Mouse (Mus musculus) liver (tissue): ENCODE results near the gene Ets2.

ENCODE experiments used
- DNase-seq: peaks from one replicate; pipeline ENCODE4 v3.0.0-alpha.2; 2020; ENCODE audit warnings: mixed read lengths

Gene Ets2

GRCm38 (mm10) chr16:95701802-95702561 is at the start of gene Ets2:
Ets2 (plus strand) TSS chr16:95702075.
- DNase-seq = peak; percentile 86

GRCm38 (mm10) chr16:95654204-95654611 is 47.7 kb upstream of the Ets2 start:
- DNase-seq = no peak

- no peak for DNase-seq
Observed at GRCm38 (mm10) chr16:95656535-95656934, 45.3 kb upstream of the Ets2 start.

- no peak for DNase-seq
Observed at GRCm38 (mm10) chr16:95657187-95657586, 44.7 kb upstream of the Ets2 start.

GRCm38 (mm10) chr16:95657756-95658155 is 44.1 kb upstream of the Ets2 start:
- DNase-seq = no peak

GRCm38 (mm10) chr16:95658836-95659430 is 42.9 kb upstream of the Ets2 start:
- DNase-seq = peak; percentile 67

GRCm38 (mm10) chr16:95659461-95659860 is 42.4 kb upstream of the Ets2 start:
- peak; percentile 23 for DNase-seq

GRCm38 (mm10) chr16:95660909-95661308 is 41.0 kb upstream of the Ets2 start:
- DNase-seq = no peak

GRCm38 (mm10) chr16:95665472-95666131 is 36.3 kb upstream of the Ets2 start:
- DNase-seq = no peak

GRCm38 (mm10) chr16:95666288-95666687 is 35.6 kb upstream of the Ets2 start:
- no peak for DNase-seq

- no peak for DNase-seq
Observed at GRCm38 (mm10) chr16:95667395-95668150, 34.3 kb upstream of the Ets2 start.

- DNase-seq = no peak
Observed at GRCm38 (mm10) chr16:95668151-95668993, 33.5 kb upstream of the Ets2 start.

GRCm38 (mm10) chr16:95674452-95674921 is 27.4 kb upstream of the Ets2 start:
- DNase-seq = peak; percentile 13

- DNase-seq = no peak
Observed at GRCm38 (mm10) chr16:95675212-95675611, 26.7 kb upstream of the Ets2 start.

- DNase-seq = no peak
Observed at GRCm38 (mm10) chr16:95676668-95677067, 25.2 kb upstream of the Ets2 start.

GRCm38 (mm10) chr16:95682431-95682892 is 19.4 kb upstream of the Ets2 start:
- peak; percentile 39 for DNase-seq

GRCm38 (mm10) chr16:95685807-95686206 is 16.1 kb upstream of the Ets2 start:
- no peak for DNase-seq

GRCm38 (mm10) chr16:95686246-95686645 is 15.6 kb upstream of the Ets2 start:
- no peak for DNase-seq

GRCm38 (mm10) chr16:95686901-95687300 is 15.0 kb upstream of the Ets2 start:
- no peak for DNase-seq

- no peak for DNase-seq
Observed at GRCm38 (mm10) chr16:95688010-95688409, 13.9 kb upstream of the Ets2 start.

GRCm38 (mm10) chr16:95696599-95696998 is 5.3 kb upstream of the Ets2 start:
- no peak for DNase-seq

- no peak for DNase-seq
Observed at GRCm38 (mm10) chr16:95699721-95700120, 2.2 kb upstream of the Ets2 start.
